Mouse (Mus musculus) CH12.LX (cell line): ENCODE results near the gene Alk. TPM values are rescaled to one million over a fixed set of nuclear protein-coding genes. Genes with fewer than 3 reads are reported as not detected.

Experiments used
- DNase-seq: peaks from one replicate; pipeline ENCODE4 v3.0.0-alpha.2; 2013; ENCODE audit errors: extremely low read depth
- H3K27ac ChIP-seq: 2 replicates; pipeline ENCODE4 v1.5.1; 2012; ENCODE audit warnings: low read depth, mild to moderate bottlenecking, control low read depth, moderate library complexity; ENCODE audit not compliant: insufficient read depth
- H3K27me3 ChIP-seq: replicated peaks from 2 replicates; pipeline ENCODE3; 2012; ENCODE audit warnings: inconsistent platforms
- H3K36me3 ChIP-seq, 2 experiments: replicated peaks in 1 of 2; 2 replicates each; pipeline versions ENCODE3 to v1.6.1; 2012; ENCODE audit warnings: inconsistent platforms in 1 of 2, low read length in 1 of 2, mild to moderate bottlenecking in 1 of 2, mixed read lengths in 1 of 2, moderate library complexity in 1 of 2; ENCODE audit not compliant: control insufficient read depth in 1 of 2, insufficient read depth in 1 of 2
- H3K4me1 ChIP-seq, 2 experiments: 2 replicates each; pipeline ENCODE4 v1.6.1; 2012; ENCODE audit warnings: inconsistent platforms in 1 of 2, moderate library complexity in 1 of 2; ENCODE audit not compliant: insufficient read depth in 2 of 2, control insufficient read depth in 1 of 2
- H3K4me2 ChIP-seq: 2 replicates; pipeline ENCODE4 v1.6.1; 2012; ENCODE audit warnings: low read depth, mild to moderate bottlenecking, control low read depth; ENCODE audit not compliant: poor library complexity, insufficient read depth, severe bottlenecking
- H3K4me3 ChIP-seq, 3 experiments: fragments of 150-350 bp in 1 of 3; sonication (generic) in 1 of 3; replicated peaks in 1 of 3; 2 replicates each; pipeline versions ENCODE3 to v1.5.1; 2011 to 2012; ENCODE audit warnings: low read depth in 2 of 3, low read length in 2 of 3, mild to moderate bottlenecking in 2 of 3, moderate library complexity in 2 of 3, control low read depth in 1 of 3, improper control_type of control experiment in 1 of 3, inconsistent platforms in 1 of 3, mixed read lengths in 1 of 3; ENCODE audit not compliant: poor library complexity in 1 of 3
- H3K79me2 ChIP-seq: replicated peaks from 2 replicates; pipeline ENCODE4 v1.6.1; 2012; ENCODE audit warnings: mild to moderate bottlenecking, moderate library complexity; ENCODE audit not compliant: control insufficient read depth, poor library complexity, insufficient read depth, severe bottlenecking; ENCODE audit errors: extremely low read depth
- H3K9ac ChIP-seq: 2 replicates; pipeline ENCODE4 v1.6.1; 2012; ENCODE audit warnings: low read depth, mild to moderate bottlenecking, control low read depth, moderate library complexity; ENCODE audit not compliant: insufficient read depth
- H3K9me3 ChIP-seq: replicated peaks from 2 replicates; pipeline ENCODE3; 2012; ENCODE audit warnings: low read length, inconsistent platforms, mixed read lengths
- CHD1 ChIP-seq: IDR thresholded peaks from 2 replicates; pipeline ENCODE4 v1.6.1; 2012; ENCODE audit warnings: low read depth, low read length, improper control_type of control experiment, inconsistent platforms
- CTCF ChIP-seq, 2 experiments: IDR thresholded peaks in 1 of 2; conservative IDR thresholded peaks in 1 of 2; 2 replicates each; pipeline ENCODE4 v1.5.1; 2011 to 2012; ENCODE audit warnings: low read depth in 2 of 2, low read length in 2 of 2, improper control_type of control experiment in 1 of 2, inconsistent platforms in 1 of 2, mild to moderate bottlenecking in 1 of 2, moderate library complexity in 1 of 2
- E2F4 ChIP-seq: IDR thresholded peaks from 2 replicates; pipeline ENCODE4 v1.6.1; 2011; ENCODE audit warnings: low read depth, low read length, improper control_type of control experiment; ENCODE audit not compliant: insufficient replicate concordance
- ELF1 ChIP-seq: IDR thresholded peaks from 2 replicates; pipeline ENCODE4 v1.6.1; 2014; ENCODE audit warnings: low read depth, mild to moderate bottlenecking, inconsistent platforms, low read length, improper control_type of control experiment
- ETS1 ChIP-seq: conservative IDR thresholded peaks from 2 replicates; pipeline ENCODE4 v1.6.1; 2012; ENCODE audit warnings: low read depth, mild to moderate bottlenecking, inconsistent platforms, low read length, improper control_type of control experiment, moderate library complexity
- GABPA ChIP-seq: IDR thresholded peaks from 2 replicates; pipeline ENCODE4 v1.6.1; 2012; ENCODE audit warnings: low read depth, low read length, improper control_type of control experiment, inconsistent platforms; ENCODE audit not compliant: insufficient replicate concordance
- HCFC1 ChIP-seq: IDR thresholded peaks from 2 replicates; pipeline ENCODE4 v1.6.1; 2012; ENCODE audit warnings: low read depth, mild to moderate bottlenecking, inconsistent platforms, low read length, improper control_type of control experiment
- IRF4 ChIP-seq: IDR thresholded peaks from 2 replicates; pipeline ENCODE4 v1.6.1; 2014; ENCODE audit warnings: low read depth, mild to moderate bottlenecking, inconsistent platforms, low read length, improper control_type of control experiment
- JUN ChIP-seq: IDR thresholded peaks from 2 replicates; pipeline ENCODE4 v1.6.1; 2011; ENCODE audit warnings: low read depth, mild to moderate bottlenecking, low read length, improper control_type of control experiment, moderate library complexity; ENCODE audit not compliant: insufficient read depth
- JUND ChIP-seq: conservative IDR thresholded peaks from 2 replicates; pipeline ENCODE4 v1.6.1; 2011; ENCODE audit warnings: low read depth, low read length, improper control_type of control experiment
- KAT2A ChIP-seq: IDR thresholded peaks from 2 replicates; pipeline ENCODE4 v1.6.1; 2012; ENCODE audit warnings: low read length, improper control_type of control experiment, inconsistent platforms; ENCODE audit not compliant: insufficient replicate concordance
- MAX ChIP-seq: IDR thresholded peaks from 2 replicates; pipeline ENCODE4 v1.6.1; 2011; ENCODE audit warnings: low read length, improper control_type of control experiment
- MAZ ChIP-seq: IDR thresholded peaks from 2 replicates; pipeline ENCODE4 v1.6.1; 2012; ENCODE audit warnings: low read depth, mild to moderate bottlenecking, inconsistent platforms, low read length, improper control_type of control experiment, moderate library complexity
- MEF2A ChIP-seq: IDR thresholded peaks from 2 replicates; pipeline ENCODE4 v1.6.1; 2014; ENCODE audit warnings: low read depth, mild to moderate bottlenecking, inconsistent platforms, low read length, improper control_type of control experiment, borderline replicate concordance
- MXI1 ChIP-seq: IDR thresholded peaks from 2 replicates; pipeline ENCODE4 v1.6.1; 2011; ENCODE audit warnings: mild to moderate bottlenecking, low read depth, low read length, improper control_type of control experiment
- MYC ChIP-seq: IDR thresholded peaks from 2 replicates; pipeline ENCODE4 v1.6.1; 2011; ENCODE audit warnings: low read depth, mild to moderate bottlenecking, improper control_type of control experiment, low read length
- NELFE ChIP-seq: IDR thresholded peaks from 2 replicates; pipeline ENCODE4 v1.6.1; 2011; ENCODE audit warnings: low read depth, low read length, improper control_type of control experiment
- NRF1 ChIP-seq: IDR thresholded peaks from 2 replicates; pipeline ENCODE4 v1.6.1; 2014; ENCODE audit warnings: low read depth, mild to moderate bottlenecking, inconsistent platforms, low read length, improper control_type of control experiment, moderate library complexity
- POLR2A ChIP-seq: IDR thresholded peaks from 2 replicates; pipeline ENCODE4 v1.6.1; 2011; ENCODE audit warnings: low read depth, mild to moderate bottlenecking, improper control_type of control experiment, low read length
- POLR2AphosphoS2 ChIP-seq: IDR thresholded peaks from 2 replicates; pipeline ENCODE4 v1.6.1; 2011; ENCODE audit warnings: low read depth, low read length, improper control_type of control experiment
- RAD21 ChIP-seq: IDR thresholded peaks from 2 replicates; pipeline ENCODE4 v1.6.1; 2011; ENCODE audit warnings: low read depth, mild to moderate bottlenecking, low read length, improper control_type of control experiment, moderate library complexity
- RCOR1 ChIP-seq: conservative IDR thresholded peaks from 2 replicates; pipeline ENCODE4 v1.6.1; 2012; ENCODE audit warnings: low read depth, mild to moderate bottlenecking, inconsistent platforms, low read length, improper control_type of control experiment
- SMC3 ChIP-seq: IDR thresholded peaks from 2 replicates; pipeline ENCODE4 v1.6.1; 2011; ENCODE audit warnings: low read depth, low read length, improper control_type of control experiment
- TCF12 ChIP-seq: IDR thresholded peaks from 2 replicates; pipeline ENCODE4 v1.6.1; 2014; ENCODE audit warnings: low read depth, mild to moderate bottlenecking, inconsistent platforms, low read length, improper control_type of control experiment
- USF1 ChIP-seq: IDR thresholded peaks from 2 replicates; pipeline ENCODE4 v1.6.1; 2014; ENCODE audit warnings: low read depth, mild to moderate bottlenecking, inconsistent platforms, low read length, improper control_type of control experiment
- ZKSCAN1 ChIP-seq: IDR thresholded peaks from 2 replicates; pipeline ENCODE4 v1.6.1; 2012; ENCODE audit warnings: low read depth, inconsistent platforms, low read length, improper control_type of control experiment, borderline replicate concordance
- ZMIZ1 ChIP-seq: IDR thresholded peaks from 2 replicates; pipeline ENCODE4 v1.6.1; 2012; ENCODE audit warnings: low read depth, mild to moderate bottlenecking, inconsistent platforms, low read length, improper control_type of control experiment
- dilution Hi-C: fragments of 300-500 bp; cut with MboI; formaldehyde crosslinking; loops from 2 replicates; pipeline ENCODE4 v1.14.3; 2020; ENCODE audit warnings: low sequenced_read_pairs; ENCODE audit not compliant: extremely low pct_unique_long_range_greater_than_20kb, extremely low pct_ligation_motif_present
- in situ Hi-C: fragments of 300-500 bp; cut with MboI; formaldehyde crosslinking; loops from 3 replicates; pipeline ENCODE4 v1.14.3; 2019; ENCODE audit warnings: low sequenced_read_pairs, low pct_ligation_motif_present, low pct_unique_long_range_greater_than_20kb, mixed read lengths
- polyA plus RNA-seq: library from polyadenylated mRNA; unstranded; fragments of >175 nt; gene quantifications from 2 replicates; pipeline ENCODE4 v1.2.1, GENCODE M21; 2012; ENCODE audit warnings: low read depth; ENCODE audit not compliant: insufficient read length
- total RNA-seq, 2 experiments: library from RNA; depleted of rRNA; stranded (reverse); fragments of 300-350 nt in 1 of 2; fragments of >200 nt in 1 of 2; gene quantifications; 2 replicates each; pipeline ENCODE4 v1.2.3; 2012 to 2014

Alk gene
- total and polyA plus RNA-seq, 3 experiments = 0.38 to 0.63 (median 0.44) TPM

DNA sequence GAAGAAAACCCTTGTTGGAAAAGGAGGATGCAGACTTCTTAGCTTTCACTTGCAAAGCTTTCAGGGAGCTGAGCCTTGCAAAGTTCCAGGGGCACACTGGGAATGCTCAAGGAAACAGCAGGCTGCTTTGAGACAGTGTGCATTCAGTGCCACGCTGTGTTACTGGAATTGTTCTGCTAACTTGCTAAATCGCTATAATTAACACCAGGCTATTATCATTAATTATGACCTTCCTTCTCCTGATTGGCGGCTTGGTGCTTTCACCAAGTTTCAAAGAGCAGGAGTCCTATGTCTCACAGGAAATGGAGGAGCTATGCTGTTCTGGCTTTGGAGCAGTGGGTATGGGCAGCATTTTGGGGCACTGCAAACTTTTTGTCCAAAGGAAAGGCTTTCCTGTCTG is 43.0 kb downstream of the Alk start:
- dilution Hi-C loops = no loop called here
- H3K27ac ChIP-seq = no peak overlapping the region
- in situ Hi-C loops = no loop called here
- no peak overlapping the region for H3K4me3 ChIP-seq
- no peaks in the 10 kb centered on the region for H3K36me3 ChIP-seq
- peaks cover 0 to 19% of the 10 kb centered on the region in 2 experiments; a peak in 2 of 4 replicates for H3K4me1 ChIP-seq
- H3K9me3 ChIP-seq = no peaks in the 10 kb centered on the region
- no peak overlapping the region for H3K4me2 ChIP-seq
- H3K79me2 ChIP-seq = no peaks in the 10 kb centered on the region
- DNase-seq = no peak
- no peak for TF ChIP-seq RCOR1
- TF ChIP-seq KAT2A = no peak
- no peak for TF ChIP-seq ZMIZ1
- no peak for TF ChIP-seq USF1
- TF ChIP-seq JUN = no peak
- no peak for TF ChIP-seq CTCF (conservative IDR thresholded peaks at IDR 0.05 in 1 of 2, IDR thresholded peaks at IDR 0.05 in 1 of 2; ENCODE audit: low read depth in 2 of 2, low read length in 2 of 2)
- TF ChIP-seq NELFE = no peak
- no peak for TF ChIP-seq JUND
- TF ChIP-seq MAZ = no peak
- no peak for TF ChIP-seq RAD21
- TF ChIP-seq POLR2A = no peak
- no peak for TF ChIP-seq ELF1
- no peak for TF ChIP-seq MEF2A
- TF ChIP-seq TCF12 = no peak
- no peak for TF ChIP-seq POLR2AphosphoS2
- TF ChIP-seq MYC = no peak
- no peak for TF ChIP-seq GABPA
- TF ChIP-seq NRF1 = no peak
- no peak overlapping the region for H3K9ac ChIP-seq
- no peaks in the 10 kb centered on the region for H3K27me3 ChIP-seq

GRCm38 (mm10) chr17:72560771-72561170 is 43.7 kb downstream of the Alk start:
- Histone ChIP-seq H3K27me3 (no peaks in the 10 kb centered on the region), H3K9ac (no peak overlapping the region), H3K9me3 (no peaks in the 10 kb centered on the region), H3K4me3 (no peak overlapping the region), H3K36me3 (no peaks in the 10 kb centered on the region)
- in situ Hi-C loops = no loop called here
- TF ChIP-seq USF1 (no peak), ZKSCAN1 (no peak), NELFE (no peak), CHD1 (no peak), SMC3 (no peak), E2F4 (no peak), RAD21 (no peak), MXI1 (no peak), ELF1 (no peak), IRF4 (no peak), HCFC1 (no peak), TCF12 (no peak), CTCF (conservative IDR thresholded peaks at IDR 0.05 in 1 of 2, IDR thresholded peaks at IDR 0.05 in 1 of 2; ENCODE audit: low read depth in 2 of 2, low read length in 2 of 2) (no peak), ZMIZ1 (no peak), KAT2A (no peak), JUND (no peak), GABPA (no peak), ETS1 (no peak), MAX (no peak)
- TF ChIP-seq, all 38 proteins: peak for 0
- Histone ChIP-seq H3K27ac (no peak overlapping the region), H3K79me2 (no peaks in the 10 kb centered on the region), H3K4me2 (no peak overlapping the region), H3K4me1 (peaks cover 0 to 19% of the 10 kb centered on the region in 2 experiments; a peak in 2 of 4 replicates)
- no peak for DNase-seq
- dilution Hi-C loops = no loop called here
